Mouse (Mus musculus) left cerebral cortex, postnatal 36 days (tissue): Measurements from ENCODE around the gene Atg7. TPM values are rescaled to one million over a fixed set of nuclear protein-coding genes. Genes with fewer than 3 reads are reported as not detected.

Experiments
- DNase-seq, 2 experiments: peaks; one replicate each; pipeline ENCODE4 v3.0.0; 2021 to 2022; ENCODE audit warnings: low spot score in 2 of 2, mixed read lengths in 1 of 2
- intact Hi-C: fragments of 180-260 bp; cut with DNase I; formaldehyde crosslinking; loops from one replicate; pipeline ENCODE4 v1.15.1; 2025
- total RNA-seq, 2 experiments: library from RNA; stranded (reverse); gene quantifications; 2 replicates each; pipeline ENCODE4 v1.2.3; 2021

The Atg7 gene
- total RNA-seq, 2 experiments from 2014 or later: 24.8 to 25.3 TPM

GRCm38 (mm10) chr6:114682092-114682711 lies 39.3 kb downstream of the Atg7 start:
- no peak for DNase-seq
- intact Hi-C loops: no loop called here

- intact Hi-C loops: no loop called here
- no peak for DNase-seq
Measured at GRCm38 (mm10) chr6:114683741-114684140, 40.8 kb downstream of the Atg7 start.

DNA sequence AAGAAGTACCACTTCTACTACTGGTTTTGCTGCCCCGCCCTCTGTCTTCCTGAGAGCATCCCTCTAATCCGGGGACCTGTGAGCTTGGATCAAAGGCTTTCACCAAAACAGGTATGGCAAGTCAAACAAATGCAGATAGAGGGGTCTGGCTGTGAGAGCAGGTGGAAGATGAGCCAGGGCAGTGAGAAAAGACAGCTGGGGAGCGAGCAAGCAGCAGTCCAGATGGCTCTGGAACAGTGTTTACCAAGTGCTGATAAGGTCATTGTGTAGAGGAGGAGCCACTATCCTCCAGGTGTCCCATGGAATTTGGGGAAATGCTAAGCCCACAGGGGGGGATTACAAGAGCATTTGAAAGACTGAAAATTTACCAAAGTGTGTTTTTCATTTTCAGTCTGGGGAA lies 41.5 kb downstream of the Atg7 start:
- intact Hi-C loops: no loop called here
- DNase-seq: no peak

DNA sequence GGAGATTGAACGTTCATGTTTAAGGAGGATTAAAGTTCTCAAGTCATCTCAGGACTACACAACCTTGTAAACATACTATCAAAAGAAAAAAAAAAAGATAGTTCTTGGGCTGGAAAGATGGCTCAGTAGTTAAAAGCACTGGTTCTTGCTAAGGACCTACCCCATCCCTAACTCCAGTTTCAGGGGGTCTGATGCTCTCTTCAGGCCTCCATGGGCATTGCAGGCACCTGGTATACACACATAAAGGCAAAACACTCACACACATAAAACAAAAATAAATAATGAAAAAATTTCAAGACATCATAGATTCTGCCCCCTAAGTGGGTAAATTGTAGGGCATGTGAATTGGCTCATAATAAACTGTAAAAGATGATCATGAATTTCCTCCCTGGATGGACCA lies 42.5 kb downstream of the Atg7 start:
- intact Hi-C loops: no loop called here
- DNase-seq: no peak

DNA sequence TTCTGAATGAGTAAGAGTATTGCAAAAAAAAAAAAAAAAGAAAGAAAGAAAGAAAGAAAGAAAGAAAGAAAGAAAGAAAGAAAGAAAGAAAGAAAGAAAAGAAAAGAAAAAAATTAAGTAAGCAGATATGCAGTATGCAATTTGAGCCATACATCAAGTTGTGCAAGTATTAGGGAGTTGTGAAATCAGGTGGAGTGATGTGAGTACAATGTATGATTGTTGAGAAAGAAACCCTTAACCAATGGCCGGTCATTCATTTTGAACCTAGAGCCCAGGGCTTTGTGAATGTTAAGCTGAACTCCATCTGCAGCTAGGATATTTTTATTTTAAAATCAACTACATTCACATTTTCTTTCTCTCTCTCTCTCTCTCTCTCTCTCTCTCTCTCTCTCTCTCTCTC lies 44.1 kb downstream of the Atg7 start:
- DNase-seq: no peak
- intact Hi-C loops: no loop called here

GRCm38 (mm10) chr6:114690661-114691060 lies 47.8 kb downstream of the Atg7 start:
- no peak for DNase-seq
- intact Hi-C loops: no loop called here

- no peak for DNase-seq
- intact Hi-C loops: no loop called here
Measured at GRCm38 (mm10) chr6:114691530-114691929, 48.6 kb downstream of the Atg7 start.

DNA sequence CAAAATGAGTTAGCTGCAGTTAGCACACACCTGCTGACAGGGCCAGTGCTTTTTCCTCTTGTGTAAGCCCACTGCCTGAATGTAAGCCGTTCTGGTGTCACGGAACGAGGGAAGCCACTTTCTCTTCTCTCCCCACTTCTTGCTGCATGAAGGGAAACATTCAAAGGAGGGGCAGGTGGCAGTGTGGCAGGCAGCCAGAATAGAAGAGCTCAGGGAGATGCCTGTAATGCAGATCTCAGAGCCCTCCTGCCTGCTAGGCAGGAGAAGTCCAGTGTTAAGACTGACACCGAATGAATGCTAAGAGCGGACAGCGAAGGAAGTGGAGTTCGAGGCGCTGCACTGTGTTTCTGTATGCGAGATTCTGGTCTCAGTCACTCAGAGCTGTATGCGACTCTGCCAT lies 49.8 kb downstream of the Atg7 start:
- no peak for DNase-seq
- intact Hi-C loops: no loop called here

DNA sequence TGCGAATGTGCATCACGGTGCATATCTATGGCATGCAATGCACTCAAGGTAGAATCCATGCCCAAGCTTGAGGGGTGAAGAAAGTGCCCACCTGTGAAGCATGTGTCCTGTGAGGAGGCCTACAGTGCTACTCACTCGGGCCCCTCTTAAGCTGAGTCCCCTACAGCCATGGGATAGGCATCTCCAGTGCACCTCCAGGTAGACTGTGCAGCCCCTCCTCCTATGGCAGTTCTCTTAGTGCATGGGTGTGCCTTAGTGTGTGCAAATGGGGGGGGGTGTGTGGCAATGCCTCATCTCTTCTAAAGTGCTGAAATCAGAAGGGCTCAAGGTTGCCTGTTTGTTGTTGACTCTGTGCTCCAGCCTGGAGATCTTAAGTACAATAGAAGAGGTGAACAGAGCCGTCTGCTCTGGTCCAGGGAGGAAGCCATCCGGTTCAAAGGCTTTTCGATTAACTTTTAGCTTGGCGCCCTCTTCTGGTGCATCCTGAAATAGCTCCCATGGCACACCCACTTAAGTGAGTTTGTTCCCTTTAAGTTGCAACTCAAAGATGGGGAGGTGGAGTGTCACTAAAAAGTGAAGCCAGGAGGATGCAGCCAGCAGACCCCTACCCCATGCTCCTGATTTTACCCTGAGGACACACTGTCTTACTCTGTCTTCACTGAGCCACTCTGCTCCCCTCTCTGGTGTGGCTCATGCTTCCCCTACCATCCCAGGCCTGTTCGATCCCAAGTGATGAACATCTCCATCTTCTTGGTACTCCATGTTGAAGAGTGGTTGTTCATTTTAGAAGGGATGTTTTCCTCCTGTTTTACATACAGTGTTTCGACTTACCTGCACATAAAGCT lies 55.0 kb downstream of the Atg7 start:
- intact Hi-C loops: loop anchor here (1.0 to 5.0 kb wide), 3 partner anchors 241 to 606 kb away; no protein-coding TSS in a partner anchor
- DNase-seq: peak; percentile 54 to 65

DNA sequence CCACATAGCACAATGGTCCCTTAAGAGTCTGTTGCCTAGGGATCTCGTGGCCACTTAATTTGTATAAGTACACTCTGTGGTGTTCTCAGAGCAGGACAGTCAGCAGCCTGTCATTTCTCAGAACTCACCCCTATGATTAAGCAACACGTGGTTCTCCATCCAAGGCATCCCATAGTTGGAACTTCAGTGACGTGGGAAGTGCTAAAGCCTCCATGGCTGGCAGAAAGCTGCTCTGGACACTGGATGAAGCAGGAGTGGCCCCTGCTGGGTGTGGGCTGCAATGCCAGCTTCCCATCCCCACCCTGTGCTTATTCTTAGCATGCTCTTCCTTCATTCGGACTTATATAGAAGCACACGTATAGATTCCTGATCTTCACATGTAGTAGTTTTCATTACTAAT lies 55.7 kb downstream of the Atg7 start:
- intact Hi-C loops: loop anchor here (1.0 to 5.0 kb wide), 3 partner anchors 241 to 606 kb away; no protein-coding TSS in a partner anchor
- no peak for DNase-seq

DNA sequence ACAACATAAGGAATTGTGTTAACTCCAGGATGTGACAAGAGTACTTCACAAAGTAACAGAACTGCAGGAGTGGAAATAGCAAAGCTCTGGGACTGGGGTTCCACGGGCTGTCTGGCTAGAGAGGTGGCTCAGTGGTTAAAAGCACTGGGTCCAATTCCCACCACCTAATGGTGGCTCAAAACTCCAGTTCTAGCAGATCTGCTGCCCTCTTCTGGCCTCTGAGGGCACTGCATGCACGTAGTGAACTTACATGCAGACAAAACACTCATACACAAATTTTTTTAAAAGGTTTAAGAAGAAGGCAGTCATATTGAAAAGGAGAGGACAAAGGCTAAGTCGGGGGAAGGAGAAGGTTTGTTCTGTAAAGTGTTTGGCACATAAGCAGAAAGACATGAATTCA lies 57.8 kb downstream of the Atg7 start:
- no peak for DNase-seq
- intact Hi-C loops: no loop called here

- intact Hi-C loops: no loop called here
Measured at GRCm38 (mm10) chr6:114707032-114707431, 64.1 kb downstream of the Atg7 start.

DNA sequence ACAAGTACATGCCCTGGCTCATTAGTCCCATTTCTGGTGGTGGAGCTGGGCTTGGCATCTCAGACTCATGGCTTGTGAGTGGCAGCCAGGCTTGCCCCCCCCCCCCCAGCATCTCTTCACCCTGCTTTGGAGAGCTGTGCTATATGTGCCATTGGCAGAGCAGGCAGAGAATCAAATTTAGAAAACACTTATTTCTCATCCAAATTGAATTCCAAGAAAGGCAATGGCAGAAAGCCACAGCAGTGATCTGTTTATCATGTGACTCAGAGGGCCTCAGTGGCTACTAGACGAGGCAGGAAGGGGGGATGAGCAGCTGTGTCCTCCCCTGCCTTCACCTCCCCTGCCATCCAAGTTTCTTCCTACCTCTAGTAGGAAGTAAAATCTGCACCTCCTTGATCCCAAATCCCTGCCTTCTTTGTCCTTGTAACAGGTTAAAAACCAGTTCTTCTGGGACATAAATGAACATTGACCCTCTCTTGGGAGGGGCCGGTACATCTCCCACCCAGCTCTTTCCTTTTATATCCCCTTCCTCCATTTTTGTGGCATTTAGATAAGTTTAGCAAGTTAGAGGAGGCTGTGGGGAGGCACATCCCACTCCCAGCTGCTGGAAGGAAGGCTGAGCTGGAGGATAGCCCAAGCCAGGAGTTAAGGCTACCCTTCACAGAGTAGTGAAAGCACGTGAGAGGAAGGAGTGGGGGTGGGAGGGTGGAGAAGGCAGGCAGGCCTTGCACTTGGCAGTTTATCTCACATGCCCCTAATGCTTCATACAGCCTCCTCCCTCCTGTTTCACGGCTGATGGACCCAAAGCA lies 69.5 kb downstream of the Atg7 start:
- intact Hi-C loops: no loop called here
- DNase-seq: peak; percentile 76 to 80

More at GRCm38 (mm10) chr6:114707032-114707431, 64.1 kb downstream of the Atg7 start:
- no peak for DNase-seq

GRCm38 (mm10) chr6:114713538-114713937 lies 70.6 kb downstream of the Atg7 start:
- no peak for DNase-seq
- intact Hi-C loops: no loop called here

DNA sequence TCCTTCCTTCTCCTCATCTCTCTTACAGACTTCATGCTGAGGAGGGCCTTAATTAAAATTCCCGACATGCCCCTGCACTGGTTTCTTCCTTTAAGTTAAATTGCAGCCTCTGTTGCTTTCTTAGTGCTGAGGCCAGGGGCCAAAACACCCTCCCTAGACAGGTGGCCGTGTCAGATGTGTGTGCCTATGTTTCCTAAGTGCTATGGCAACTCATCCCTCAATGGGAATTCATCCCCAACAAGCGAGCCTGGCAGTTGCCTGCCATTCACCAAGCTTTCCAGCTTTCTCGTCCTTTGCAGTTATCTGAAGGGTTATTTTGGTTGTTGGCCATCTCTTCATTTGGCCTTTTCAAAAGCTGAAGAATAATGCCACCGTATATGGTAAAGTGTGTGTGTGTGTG lies 71.8 kb downstream of the Atg7 start:
- DNase-seq: no peak
- intact Hi-C loops: no loop called here

DNA sequence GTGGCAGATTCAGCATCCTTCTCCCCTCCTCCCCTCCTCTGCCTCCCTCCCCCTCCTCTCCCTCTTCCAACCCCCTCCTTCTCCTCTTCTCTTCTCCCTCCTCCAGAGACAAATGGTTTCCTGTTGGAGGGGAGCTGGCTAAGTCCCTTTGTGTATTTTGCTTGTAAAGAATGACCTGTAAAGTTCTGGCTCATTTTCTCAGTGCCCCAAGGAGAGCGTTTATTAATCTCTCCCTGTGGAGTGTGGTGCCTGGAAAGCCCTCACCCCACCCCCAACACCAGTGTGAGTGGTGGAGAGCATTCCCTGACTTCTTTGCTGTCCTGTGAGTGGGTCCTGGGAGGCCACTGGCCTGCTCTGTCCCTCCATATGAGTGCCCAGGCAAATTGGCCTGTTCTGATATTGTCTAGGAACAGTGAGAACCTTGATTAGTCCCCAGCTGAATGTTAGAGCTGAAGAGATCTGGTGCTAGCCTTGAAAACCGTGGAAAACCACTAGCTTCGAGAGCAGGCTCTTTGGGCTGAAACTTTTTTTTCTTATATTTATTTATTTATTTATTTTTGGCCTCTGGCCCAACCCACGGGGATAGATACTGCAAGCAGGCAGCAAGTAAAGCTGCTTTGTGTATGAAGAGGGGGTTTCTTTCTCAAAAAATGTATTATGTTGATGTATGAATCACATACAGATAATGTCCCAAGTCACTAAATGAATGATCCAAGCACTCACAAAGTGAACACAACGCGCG lies 72.6 kb downstream of the Atg7 start:
- intact Hi-C loops: no loop called here
- no peak for DNase-seq

GRCm38 (mm10) chr6:114719100-114719499 lies 76.2 kb downstream of the Atg7 start:
- intact Hi-C loops: no loop called here
- peak in 1 of 2 experiments; percentile 34 for DNase-seq

DNA sequence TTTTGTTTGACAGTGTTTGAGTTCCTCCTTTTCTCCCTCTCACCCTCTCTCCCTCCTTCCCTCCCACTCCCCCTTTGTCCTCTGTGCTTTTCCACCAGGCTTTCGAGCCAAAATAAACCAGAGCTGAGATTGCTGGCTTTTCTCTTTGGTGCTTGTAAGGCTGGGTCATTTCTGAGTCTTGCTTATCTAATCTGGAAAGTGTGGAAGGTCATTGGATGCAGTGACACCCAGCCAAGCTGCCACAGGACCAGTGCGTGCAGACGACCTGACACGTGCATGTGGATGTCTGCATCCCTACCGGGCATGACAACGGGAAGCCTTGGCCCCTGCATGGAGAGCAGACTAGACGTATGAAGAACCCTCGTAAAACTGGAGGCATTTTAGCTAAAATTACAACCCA lies 76.8 kb downstream of the Atg7 start:
- intact Hi-C loops: loop anchor here (5.0 kb wide), 3 partner anchors 153 to 308 kb away; no protein-coding TSS in a partner anchor
- no peak for DNase-seq

DNA sequence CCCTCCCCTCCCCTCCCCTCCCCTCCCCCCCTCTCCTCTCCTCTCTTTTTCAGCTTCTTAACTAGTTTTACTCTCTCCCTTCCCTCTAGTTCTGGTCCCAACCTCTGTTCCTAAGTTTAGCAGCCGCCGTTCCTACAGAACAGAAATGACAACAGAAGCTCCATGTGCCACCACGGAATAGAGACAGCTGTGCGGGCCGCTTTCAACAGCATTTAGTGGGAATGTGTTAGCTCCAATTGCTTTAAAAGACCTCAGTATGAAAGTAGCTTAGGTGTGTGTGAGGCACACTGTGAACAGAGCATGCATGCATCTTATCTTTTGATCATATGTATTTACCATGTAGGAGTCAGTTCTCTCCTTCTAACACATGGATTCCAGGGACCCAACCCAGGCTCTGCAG lies 79.1 kb downstream of the Atg7 start:
- intact Hi-C loops: loop anchor here (5.0 kb wide), 3 partner anchors 150 to 305 kb away; no protein-coding TSS in a partner anchor

More for the DNA sequence above, 79.1 kb downstream of the Atg7 start:
- DNase-seq: no peak
